Mouse (Mus musculus) embryonic facial prominence, embryonic 11.5 days (tissue): ENCODE data around the gene Slc38a1. TPM values are rescaled to one million over a fixed set of nuclear protein-coding genes. Genes with fewer than 3 reads are reported as not detected.

ENCODE experiments used
- ATAC-seq: fragments of 200-750 bp; cut with Nextera tagmentation; replicated peaks from 2 replicates; pipeline ENCODE4 v1.8.0; 2017; ENCODE audit warnings: low read depth; ENCODE audit not compliant: insufficient number of reproducible peaks, low FRiP score, low TSS enrichment
- DNase-seq: peaks from one replicate; pipeline ENCODE4 v3.0.0-alpha.2; 2015; ENCODE audit warnings: low spot score
- H3K27ac ChIP-seq: fragments of 300-500 bp; sonication (generic); replicated peaks from 2 replicates; pipeline ENCODE4 v1.5.1; 2014; ENCODE audit warnings: mild to moderate bottlenecking, low read depth, low read length, control low read depth
- H3K27me3 ChIP-seq: fragments of 300-500 bp; sonication (generic); 2 replicates; pipeline ENCODE4 v1.6.1; 2014; ENCODE audit warnings: mild to moderate bottlenecking, low read length, moderate library complexity, mixed read lengths; ENCODE audit not compliant: control insufficient read depth, insufficient read depth
- H3K36me3 ChIP-seq: fragments of 300-500 bp; sonication (generic); replicated peaks from 2 replicates; pipeline ENCODE4 v1.6.1; 2014; ENCODE audit warnings: low read depth, mild to moderate bottlenecking, low read length, moderate library complexity, mixed read lengths; ENCODE audit not compliant: control insufficient read depth, insufficient read depth
- H3K4me1 ChIP-seq: fragments of 300-500 bp; sonication (generic); 2 replicates; pipeline ENCODE4 v1.6.1; 2014; ENCODE audit warnings: low read length, mixed read lengths; ENCODE audit not compliant: control insufficient read depth, insufficient read depth
- H3K4me2 ChIP-seq: fragments of 300-500 bp; sonication (generic); 2 replicates; pipeline ENCODE4 v1.6.1; 2014; ENCODE audit warnings: low read depth, mild to moderate bottlenecking, control low read depth, low read length, moderate library complexity
- H3K4me3 ChIP-seq: fragments of 300-500 bp; sonication (generic); 2 replicates; pipeline ENCODE4 v1.5.1; 2014; ENCODE audit warnings: low read depth, low read length, control low read depth
- H3K9ac ChIP-seq: fragments of 300-500 bp; sonication (generic); replicated peaks from 2 replicates; pipeline ENCODE4 v1.6.1; 2014; ENCODE audit warnings: mild to moderate bottlenecking, control low read depth, low read length
- H3K9me3 ChIP-seq: fragments of 300-500 bp; sonication (generic); replicated peaks from 2 replicates; pipeline ENCODE4 v1.6.1; 2016; ENCODE audit warnings: mild to moderate bottlenecking, low read length, inconsistent platforms, mixed read lengths; ENCODE audit not compliant: control insufficient read depth
- WGBS: fragments of 180-500 bp; shearing (Covaris S2); extraction: QIAGEN DNeasy Blood & Tissue Kit; methylation state at CpG from one replicate; pipeline ENCODE4 v1.1.7; 2014; 5-methylcytosine and 5-hydroxymethylcytosine counted together
- polyA plus RNA-seq: library from polyadenylated mRNA; unstranded; fragments of >200 nt; fragmentation: Nextera tagmentation; extraction: Ambion mirVana; gene quantifications from 2 replicates; pipeline ENCODE4 v1.2.1, GENCODE M21; 2014

Gene Slc38a1
- polyA plus RNA-seq, 1 experiment from 2014 or later = 101 TPM

GRCm38 (mm10) chr15:96674089-96674488 is 31.4 kb upstream of the Slc38a1 start:
- no peak overlapping the region for H3K27ac ChIP-seq
- DNase-seq (no peak), ATAC-seq (no peak)
- H3K9ac ChIP-seq = no peak overlapping the region
- H3K4me1 ChIP-seq = no peaks in the 10 kb centered on the region
- no peaks in the 10 kb centered on the region for H3K36me3 ChIP-seq
- no peaks in the 10 kb centered on the region for H3K27me3 ChIP-seq
- no peaks in the 10 kb centered on the region for H3K9me3 ChIP-seq
- WGBS = 63% methylated on average over 1 of the region's 1 CpGs
- H3K4me3 ChIP-seq = no peak overlapping the region
- H3K4me2 ChIP-seq = no peak overlapping the region

GRCm38 (mm10) chr15:96669721-96670120 is 27.0 kb upstream of the Slc38a1 start:
- DNase-seq = no peak

GRCm38 (mm10) chr15:96666663-96667062 is 23.9 kb upstream of the Slc38a1 start:
- H3K4me1 ChIP-seq = no peaks in the 10 kb centered on the region
- ATAC-seq (0 out of 2 replicates have a peak, but pooled peaks have one; percentile 18), DNase-seq (peak; percentile 84)
- H3K36me3 ChIP-seq = no peaks in the 10 kb centered on the region
- H3K27ac ChIP-seq = no peak overlapping the region
- no peaks in the 10 kb centered on the region for H3K27me3 ChIP-seq
- no peak overlapping the region for H3K9ac ChIP-seq
- no peaks in the 10 kb centered on the region for H3K9me3 ChIP-seq
- 10% methylated on average over 7 of the region's 7 CpGs for WGBS
- peak overlapping the region; percentile 33 for H3K4me2 ChIP-seq
- H3K4me3 ChIP-seq = no peak overlapping the region

More at GRCm38 (mm10) chr15:96669721-96670120, 27.0 kb upstream of the Slc38a1 start:
- no peaks in the 10 kb centered on the region for H3K4me1 ChIP-seq
- no peak overlapping the region for H3K4me2 ChIP-seq
- WGBS = 86% methylated on average over 6 of the region's 6 CpGs
- no peaks in the 10 kb centered on the region for H3K36me3 ChIP-seq
- ATAC-seq = no peak
- no peaks in the 10 kb centered on the region for H3K9me3 ChIP-seq
- H3K4me3 ChIP-seq = no peak overlapping the region
- no peaks in the 10 kb centered on the region for H3K27me3 ChIP-seq
- H3K27ac ChIP-seq = no peak overlapping the region
- H3K9ac ChIP-seq = no peak overlapping the region

DNA sequence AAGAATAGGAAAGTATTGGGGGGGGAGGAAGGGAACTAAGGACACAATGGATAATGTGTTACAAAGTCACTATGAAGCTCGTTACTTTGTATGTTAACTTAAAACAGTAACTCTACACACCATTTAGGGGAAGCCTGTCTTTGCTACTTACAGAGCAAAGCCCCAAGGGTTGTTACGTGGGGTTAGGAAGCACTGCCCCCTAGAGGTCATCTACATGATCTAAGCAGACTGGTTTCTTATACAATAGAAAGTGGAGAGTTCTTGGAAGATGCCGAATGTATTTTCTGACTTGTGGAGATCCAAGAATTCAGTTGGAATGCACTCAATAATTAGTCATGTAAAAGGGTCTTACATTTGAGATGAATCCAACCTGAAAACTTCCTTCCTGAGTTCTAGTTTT is 23.2 kb upstream of the Slc38a1 start:
- Histone ChIP-seq H3K4me1 (no peaks in the 10 kb centered on the region), H3K36me3 (no peaks in the 10 kb centered on the region), H3K9ac (no peak overlapping the region), H3K9me3 (no peaks in the 10 kb centered on the region), H3K4me2 (no peak overlapping the region), H3K4me3 (no peak overlapping the region), H3K27ac (no peak overlapping the region), H3K27me3 (no peaks in the 10 kb centered on the region)
- ATAC-seq = peak; percentile 73; the same call in 1 of the 2 replicates
- DNase-seq = peak; percentile 93
- WGBS = 5% methylated on average over 3 of the region's 3 CpGs

- ATAC-seq = no peak
These were observed 18.0 kb upstream of the Slc38a1 start for GRCm38 (mm10) chr15:96660590-96661141.

GRCm38 (mm10) chr15:96658275-96658602 is 15.5 kb upstream of the Slc38a1 start:
- H3K27me3 ChIP-seq = no peaks in the 10 kb centered on the region
- no peak for DNase-seq
- no peak overlapping the region for H3K9ac ChIP-seq
- 80% methylated on average over 14 of the region's 14 CpGs for WGBS
- no peak overlapping the region for H3K4me3 ChIP-seq
- no peaks in the 10 kb centered on the region for H3K36me3 ChIP-seq
- H3K4me1 ChIP-seq = no peaks in the 10 kb centered on the region
- H3K4me2 ChIP-seq = no peak overlapping the region
- no peak for ATAC-seq
- no peaks in the 10 kb centered on the region for H3K9me3 ChIP-seq
- H3K27ac ChIP-seq = no peak overlapping the region

More at GRCm38 (mm10) chr15:96660590-96661141, 18.0 kb upstream of the Slc38a1 start:
- 58% methylated on average over 13 of the region's 13 CpGs for WGBS
- Histone ChIP-seq H3K9ac (no peak overlapping the region), H3K27me3 (no peaks in the 10 kb centered on the region), H3K9me3 (no peaks in the 10 kb centered on the region), H3K36me3 (no peaks in the 10 kb centered on the region), H3K4me2 (no peak overlapping the region), H3K27ac (no peak overlapping the region), H3K4me1 (no peaks in the 10 kb centered on the region), H3K4me3 (no peak overlapping the region)
- DNase-seq = no peak

GRCm38 (mm10) chr15:96657576-96658274 is 15.0 kb upstream of the Slc38a1 start:
- Histone ChIP-seq H3K27ac (no peak overlapping the region), H3K4me3 (no peak overlapping the region), H3K36me3 (no peaks in the 10 kb centered on the region), H3K4me2 (no peak overlapping the region), H3K9me3 (no peaks in the 10 kb centered on the region), H3K4me1 (no peaks in the 10 kb centered on the region), H3K27me3 (no peaks in the 10 kb centered on the region), H3K9ac (no peak overlapping the region)
- 68% methylated on average over 17 of the region's 17 CpGs for WGBS
- DNase-seq (no peak), ATAC-seq (no peak)

DNA sequence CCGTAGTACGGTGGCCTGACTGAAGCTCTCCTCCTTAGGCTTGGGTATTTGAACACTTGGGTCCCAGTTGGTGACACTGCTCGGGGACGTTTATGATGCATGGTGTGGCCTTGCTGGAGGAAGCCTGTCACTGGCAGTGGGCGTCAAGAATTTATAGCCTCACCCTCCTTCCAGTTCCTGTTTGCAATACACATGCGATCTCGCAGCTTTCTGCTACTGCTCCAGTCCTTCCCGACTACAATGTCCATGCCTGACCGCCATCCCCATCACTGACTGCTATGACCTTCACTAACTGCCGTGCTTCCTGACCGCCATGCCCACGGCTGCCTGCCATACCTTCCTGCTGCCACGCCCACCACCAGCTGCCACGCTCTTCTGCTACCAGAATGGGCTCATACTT is 12.8 kb upstream of the Slc38a1 start:
- no peaks in the 10 kb centered on the region for H3K9me3 ChIP-seq
- H3K4me2 ChIP-seq = no peak overlapping the region
- 93% methylated on average over 14 of the region's 14 CpGs for WGBS

More for the DNA sequence above, 12.8 kb upstream of the Slc38a1 start:
- Histone ChIP-seq H3K27ac (no peak overlapping the region), H3K4me1 (no peaks in the 10 kb centered on the region), H3K36me3 (no peaks in the 10 kb centered on the region), H3K4me3 (no peak overlapping the region), H3K27me3 (no peaks in the 10 kb centered on the region), H3K9ac (no peak overlapping the region)
- ATAC-seq (no peak), DNase-seq (no peak)
